8 mouse cellular contexts compared by ENCODE assay signal in genomic region chr2:32962062-32962874, GRCm38 (mm10). TPM values are rescaled to one million over a fixed set of nuclear protein-coding genes. Genes with fewer than 3 reads are reported as not detected.
DNase-seq lines count a peak whose midpoint lies in the region; ATAC-seq and TF ChIP-seq lines count a peak whose summit lies in the region.

No protein-coding gene starts in this region.

- ATAC-seq in kidney, embryonic 16.5 days (ENCODE audit: low FRiP score, low TSS enrichment) = no peak
- ATAC-seq in limb, embryonic 12.5 days (ENCODE audit: insufficient number of reproducible peaks, insufficient read depth, low FRiP score, low TSS enrichment, low read depth) = no peak
- ATAC-seq in megakaryocyte-erythroid progenitor cell, adult 5-6 weeks (replicated peaks; ENCODE audit: low FRiP score, low TSS enrichment, poor library complexity, severe bottlenecking) = no peak

- TF ChIP-seq POLR2A in embryonic fibroblast, embryonic 13.5 days (IDR thresholded peaks at IDR 0.05; ENCODE audit: low read depth, low read length) = peak; percentile 4; the same call in 1 of the 2 replicates
- TF ChIP-seq POLR2A in olfactory bulb, adult 2 months (IDR thresholded peaks at IDR 0.05; ENCODE audit: insufficient read depth, low read depth, low read length) = no peak

- no peak for DNase-seq in kidney, adult 8-10 months
- DNase-seq in NIH3T3 (ENCODE audit: low read depth) = peak; percentile 51
- no peak for DNase-seq in spleen, postnatal 36 days (ENCODE audit: low spot score in 2 of 2)

- peaks cover 20% of the 10 kb centered on the region for H3K36me3 ChIP-seq in kidney, embryonic 16.5 days (ENCODE audit: insufficient read depth, low read length)
- H3K36me3 ChIP-seq in limb, embryonic 12.5 days = peaks cover 28% of the 10 kb centered on the region

- H3K4me2 ChIP-seq in kidney, embryonic 16.5 days (replicated peaks; ENCODE audit: low read depth, low read length) = peak overlapping the region; percentile 95
- H3K4me2 ChIP-seq in limb, embryonic 12.5 days = peak overlapping the region; percentile 96

- no peaks in the 10 kb centered on the region for H3K27me3 ChIP-seq in kidney, embryonic 16.5 days (ENCODE audit: insufficient read depth, low read length)
- H3K27me3 ChIP-seq in limb, embryonic 12.5 days = no peaks in the 10 kb centered on the region

- peak overlapping the region; percentile 97 for H3K9ac ChIP-seq in kidney, embryonic 16.5 days (replicated peaks; ENCODE audit: low read length)
- peak overlapping the region; percentile 98 for H3K9ac ChIP-seq in limb, embryonic 12.5 days (replicated peaks)

- no peak for TF ChIP-seq CTCF in embryonic fibroblast, embryonic 13.5 days (IDR thresholded peaks at IDR 0.05; ENCODE audit: borderline replicate concordance, insufficient read depth, low read length)
- TF ChIP-seq CTCF in olfactory bulb, adult 2 months (IDR thresholded peaks at IDR 0.05; ENCODE audit: insufficient read depth, low read depth, low read length) = no peak

- WGBS in kidney, embryonic 16.5 days = under 1% methylated on average over 33 of the region's 33 CpGs
- WGBS in limb, embryonic 12.5 days = 1% methylated on average over 33 of the region's 33 CpGs
- 2% methylated on average over 33 of the region's 33 CpGs for WGBS in olfactory bulb, adult 2 months

- H3K9me3 ChIP-seq in kidney, embryonic 16.5 days (ENCODE audit: low read length) = no peaks in the 10 kb centered on the region
- no peaks in the 10 kb centered on the region for H3K9me3 ChIP-seq in limb, embryonic 12.5 days

- peak overlapping the region; percentile 91 for H3K27ac ChIP-seq in kidney, embryonic 16.5 days (ENCODE audit: low read length)
- peak overlapping the region; percentile 72 for H3K27ac ChIP-seq in embryonic fibroblast, embryonic 13.5 days (ENCODE audit: insufficient read depth, low read length)
- H3K27ac ChIP-seq in limb, embryonic 12.5 days = peak overlapping the region; percentile 92
- peak overlapping the region; percentile 50 for H3K27ac ChIP-seq in olfactory bulb, adult 2 months (ENCODE audit: insufficient read depth, low read depth, low read length)

- H3K4me3 ChIP-seq in kidney, embryonic 16.5 days (ENCODE audit: low read length) = peak overlapping the region; percentile 94
- peak overlapping the region; percentile 76 for H3K4me3 ChIP-seq in embryonic fibroblast, embryonic 13.5 days (ENCODE audit: insufficient read depth, low read length)
- H3K4me3 ChIP-seq in limb, embryonic 12.5 days (replicated peaks) = peak overlapping the region; percentile 92
- peak overlapping the region; percentile 69 for H3K4me3 ChIP-seq in olfactory bulb, adult 2 months (ENCODE audit: insufficient read depth, low read depth, low read length)

- peaks cover 46% of the 10 kb centered on the region for H3K4me1 ChIP-seq in kidney, embryonic 16.5 days (ENCODE audit: insufficient read depth, low read length)
- peaks cover 9% of the 10 kb centered on the region; the same call in 1 of the 2 replicates for H3K4me1 ChIP-seq in embryonic fibroblast, embryonic 13.5 days (ENCODE audit: control insufficient read depth, insufficient read depth, low read length)
- peaks cover 46% of the 10 kb centered on the region for H3K4me1 ChIP-seq in limb, embryonic 12.5 days (replicated peaks)
- peaks cover 23% of the 10 kb centered on the region for H3K4me1 ChIP-seq in olfactory bulb, adult 2 months (ENCODE audit: control insufficient read depth, insufficient read depth, low read length)

RNA-seq across cellular contexts. Expression of gene Lrsam1, which starts 0.9 kb away (rescaled TPM):
- polyA plus RNA-seq in kidney, embryonic 16.5 days (2015; fragmentation: Nextera tagmentation; extraction: Ambion mirVana) = 11.7 and 12.2 TPM in 2 replicates
- polyA plus RNA-seq in embryonic fibroblast, embryonic 13.5 days (2011; ENCODE audit: insufficient read length, low read depth, missing spikeins) = 15.3 and 18.5 TPM in 2 replicates
- 10.4 and 11.8 TPM in 2 replicates for polyA plus RNA-seq in limb, embryonic 12.5 days (2016; fragmentation: Nextera tagmentation; extraction: Ambion mirVana)
- not detected in 2 replicates for polyA plus RNA-seq in olfactory bulb, adult 2 months (2012; ENCODE audit: insufficient read depth, insufficient read length, low replicate concordance, missing spikeins)
- total RNA-seq in megakaryocyte-erythroid progenitor cell, adult 5-6 weeks (2014; fragmentation: Nextera tagmentation) = 5.1 and 12.6 TPM in 2 replicates
- total RNA-seq in megakaryocyte-erythroid progenitor cell, adult 5-6 weeks (2017) = 6.3 and 7.9 TPM in 2 replicates

RNA-seq across cellular contexts. Expression of gene Rpl12, which starts 0.9 kb away (rescaled TPM):
- 149 and 176 TPM in 2 replicates for polyA plus RNA-seq in kidney, embryonic 16.5 days (2015; fragmentation: Nextera tagmentation; extraction: Ambion mirVana)
- 64.0 and 65.9 TPM in 2 replicates for polyA plus RNA-seq in embryonic fibroblast, embryonic 13.5 days (2011; ENCODE audit: insufficient read length, low read depth, missing spikeins)
- 184 and 185 TPM in 2 replicates for polyA plus RNA-seq in limb, embryonic 12.5 days (2016; fragmentation: Nextera tagmentation; extraction: Ambion mirVana)
- not detected in 2 replicates for polyA plus RNA-seq in olfactory bulb, adult 2 months (2012; ENCODE audit: insufficient read depth, insufficient read length, low replicate concordance, missing spikeins)
- 3,260 and 3,361 TPM in 2 replicates for total RNA-seq in megakaryocyte-erythroid progenitor cell, adult 5-6 weeks (2014; fragmentation: Nextera tagmentation)
- total RNA-seq in megakaryocyte-erythroid progenitor cell, adult 5-6 weeks (2017) = 3,030 and 3,103 TPM in 2 replicates

RNA-seq across cellular contexts. Expression of gene Slc2a8, which starts 19.6 kb away (rescaled TPM):
- polyA plus RNA-seq in kidney, embryonic 16.5 days (2015; fragmentation: Nextera tagmentation; extraction: Ambion mirVana) = 36.9 and 39.2 TPM in 2 replicates
- polyA plus RNA-seq in embryonic fibroblast, embryonic 13.5 days (2011; ENCODE audit: insufficient read length, low read depth, missing spikeins) = 5.9 and 7.0 TPM in 2 replicates
- 25.4 and 25.7 TPM in 2 replicates for polyA plus RNA-seq in limb, embryonic 12.5 days (2016; fragmentation: Nextera tagmentation; extraction: Ambion mirVana)
- not detected in 2 replicates for polyA plus RNA-seq in olfactory bulb, adult 2 months (2012; ENCODE audit: insufficient read depth, insufficient read length, low replicate concordance, missing spikeins)
- total RNA-seq in megakaryocyte-erythroid progenitor cell, adult 5-6 weeks (2014; fragmentation: Nextera tagmentation) = 15.5 and 27.2 TPM in 2 replicates
- 3.4 and 4.8 TPM in 2 replicates for total RNA-seq in megakaryocyte-erythroid progenitor cell, adult 5-6 weeks (2017)

Comparison
In these comparisons a context has a peak if more than half of its experiments do, and no peak if none do; other contexts are left out.
1. RNA of gene Rpl12, which starts 0.9 kb away (polyA plus RNA-seq): 184 to 185 TPM in limb, embryonic 12.5 days, 149 to 176 TPM in kidney, embryonic 16.5 days and 64.0 to 65.9 TPM in embryonic fibroblast, embryonic 13.5 days; not detected in olfactory bulb, adult 2 months; every median in the first group is over 10 times any median in the second.
2. Peak in every context shown above with its lines, with median percentiles within 50 percentile points of each other: H3K27ac ChIP-seq and H3K4me3 ChIP-seq.